Mouse (Mus musculus) thymus, adult 2 months (tissue): ENCODE measurements around the gene Fbxw7. TPM values are rescaled to one million over a fixed set of nuclear protein-coding genes. Genes with fewer than 3 reads are reported as not detected.

Source experiments
- DNase-seq: peaks from one replicate; pipeline ENCODE4 v3.0.0; 2021
- H3K27ac ChIP-seq: fragments of 200-500 bp; 2 replicates; pipeline ENCODE4 v1.5.1; 2012; ENCODE audit warnings: low read length, control low read depth; ENCODE audit not compliant: control insufficient read depth, insufficient read depth
- H3K27me3 ChIP-seq: fragments of 200-500 bp; 2 replicates; pipeline ENCODE4 v1.6.1; 2012; ENCODE audit warnings: mild to moderate bottlenecking, low read length, moderate library complexity, mixed read lengths; ENCODE audit not compliant: control insufficient read depth, insufficient read depth
- H3K36me3 ChIP-seq: fragments of 200-500 bp; 2 replicates; pipeline ENCODE4 v1.6.1; 2012; ENCODE audit warnings: mild to moderate bottlenecking, low read length, moderate library complexity; ENCODE audit not compliant: control insufficient read depth, insufficient read depth
- H3K4me1 ChIP-seq: fragments of 200-500 bp; replicated peaks from 2 replicates; pipeline ENCODE4 v1.6.1; 2012; ENCODE audit warnings: low read length; ENCODE audit not compliant: control insufficient read depth, insufficient read depth
- H3K4me3 ChIP-seq: fragments of 200-500 bp; 2 replicates; pipeline ENCODE4 v1.5.1; 2012; ENCODE audit warnings: mild to moderate bottlenecking, low read length, control low read depth, moderate library complexity; ENCODE audit not compliant: control insufficient read depth, insufficient read depth
- CTCF ChIP-seq: fragments of 200-500 bp; IDR thresholded peaks from 2 replicates; pipeline ENCODE4 v1.5.1; 2012; ENCODE audit warnings: mild to moderate bottlenecking, control low read depth, low read length, moderate library complexity, borderline replicate concordance; ENCODE audit not compliant: control insufficient read depth, poor library complexity, insufficient read depth; ENCODE audit errors: extremely low read depth
- POLR2A ChIP-seq: fragments of 200-500 bp; IDR thresholded peaks from 2 replicates; pipeline ENCODE4 v1.6.1; 2012; ENCODE audit warnings: mild to moderate bottlenecking, low read length, control low read depth, moderate library complexity; ENCODE audit not compliant: control insufficient read depth, poor library complexity, insufficient read depth; ENCODE audit errors: extremely low read depth
- WGBS: fragments of 180-500 bp; shearing (Covaris S2); methylation state at CpG from one replicate; pipeline ENCODE4 v1.1.7; 2018; 5-methylcytosine and 5-hydroxymethylcytosine counted together
- polyA plus RNA-seq: library from polyadenylated mRNA; depleted of rRNA; stranded (reverse); fragments of >200 nt; gene quantifications from 2 replicates; pipeline ENCODE4 v1.2.3, GENCODE M21; 2012

Fbxw7 gene
- polyA plus RNA-seq, 1 experiment = 8.3 TPM

DNA sequence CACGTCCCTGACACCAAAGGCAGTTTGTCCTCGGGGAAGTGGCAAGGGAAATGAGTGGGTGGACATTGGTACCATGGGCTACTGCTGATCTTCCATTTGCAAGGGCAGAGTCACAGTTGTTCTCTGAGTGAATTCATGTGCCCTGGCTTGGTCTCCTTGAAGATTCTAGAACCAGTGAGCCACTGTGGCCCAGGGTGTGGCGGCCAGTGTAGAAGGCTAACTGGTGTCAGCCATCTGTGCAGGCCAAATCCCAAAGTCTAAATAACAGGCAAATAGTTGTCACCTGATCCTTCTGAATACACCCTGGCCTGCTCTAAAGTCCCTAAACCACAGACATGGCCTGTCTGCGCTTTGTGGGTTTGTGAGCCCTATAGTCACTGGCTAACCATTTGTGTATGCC, 173.8 kb downstream of the Fbxw7 start:
- H3K4me1 ChIP-seq = no peaks in the 10 kb centered on the region
- H3K27me3 ChIP-seq = no peaks in the 10 kb centered on the region
- no peak for DNase-seq
- TF ChIP-seq POLR2A = no peak
- TF ChIP-seq CTCF = no peak
- 90% methylated on average over 4 of the region's 4 CpGs for WGBS
- H3K36me3 ChIP-seq = no peaks in the 10 kb centered on the region
- H3K4me3 ChIP-seq = no peak overlapping the region
- H3K27ac ChIP-seq = no peak overlapping the region

DNA sequence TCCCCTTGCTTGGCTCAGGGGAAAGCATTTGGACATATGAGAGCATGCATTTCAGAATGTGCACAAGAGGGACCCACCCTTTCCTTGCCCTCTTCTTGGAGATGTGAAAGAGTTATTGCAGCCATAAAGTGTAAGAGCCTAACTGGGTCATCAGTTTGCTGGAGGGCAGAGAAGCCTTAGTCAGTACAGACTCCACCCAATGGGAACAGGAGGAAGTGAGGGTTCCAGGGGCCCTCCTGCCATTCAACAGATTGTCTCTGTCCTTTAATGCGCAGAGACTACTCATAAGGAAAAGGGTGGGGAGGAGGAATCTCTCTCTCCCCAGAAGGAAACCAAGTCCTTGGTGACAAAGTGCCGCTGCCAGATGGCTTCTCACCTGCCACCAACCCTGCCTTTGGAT, 190.2 kb downstream of the Fbxw7 start:
- 100% methylated on average over 2 of the region's 2 CpGs for WGBS

DNA sequence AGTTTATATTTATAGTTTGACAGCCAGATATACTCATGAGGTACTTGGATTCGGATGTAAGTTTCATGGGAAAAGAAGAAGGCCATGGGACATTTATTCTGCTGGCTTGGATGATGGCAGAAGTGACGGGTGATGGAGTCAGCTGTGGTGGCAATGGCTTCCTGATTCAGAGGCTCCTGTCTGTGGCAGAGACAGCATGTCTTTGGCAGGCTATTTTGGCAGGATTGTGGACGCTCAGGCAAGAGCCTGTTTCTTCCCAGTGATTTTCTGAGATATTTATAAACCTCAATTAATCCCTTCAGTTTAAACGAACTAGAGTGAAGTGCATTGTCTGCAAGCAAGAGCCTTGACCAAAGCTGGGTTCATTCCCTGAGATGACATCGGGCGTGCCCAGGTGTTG, 197.8 kb downstream of the Fbxw7 start:
- Histone ChIP-seq H3K27ac (no peak overlapping the region), H3K36me3 (no peaks in the 10 kb centered on the region), H3K27me3 (no peaks in the 10 kb centered on the region), H3K4me3 (no peak overlapping the region), H3K4me1 (no peaks in the 10 kb centered on the region)
- DNase-seq = no peak
- TF ChIP-seq POLR2A (no peak), CTCF (no peak)
- 91% methylated on average over 6 of the region's 6 CpGs for WGBS

More for the DNA sequence above, 190.2 kb downstream of the Fbxw7 start:
- Histone ChIP-seq H3K36me3 (no peaks in the 10 kb centered on the region), H3K4me1 (no peaks in the 10 kb centered on the region), H3K4me3 (no peak overlapping the region), H3K27ac (no peak overlapping the region), H3K27me3 (no peaks in the 10 kb centered on the region)
- no peak for TF ChIP-seq POLR2A
- no peak for TF ChIP-seq CTCF
- DNase-seq = no peak

DNA sequence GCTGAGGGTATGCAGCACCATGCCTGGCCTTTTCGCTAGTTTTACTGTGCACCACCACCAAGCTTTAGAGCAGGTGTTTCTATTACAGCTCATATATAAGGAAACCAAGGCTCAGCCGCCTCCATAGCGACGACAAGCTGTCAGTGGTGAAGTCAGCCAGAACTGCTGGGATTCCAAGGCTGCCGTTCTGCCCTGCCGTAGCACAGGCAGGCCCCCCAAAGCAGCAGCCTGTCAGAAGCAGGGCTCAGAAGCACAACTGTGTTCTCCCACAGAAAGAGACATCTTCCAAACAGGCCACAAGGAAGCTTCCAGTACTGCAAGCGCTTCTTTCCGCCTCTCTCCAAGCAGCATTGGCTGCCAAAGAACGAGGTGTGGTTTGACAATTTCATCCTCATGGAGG, 200.6 kb downstream of the Fbxw7 start:
- no peaks in the 10 kb centered on the region for H3K36me3 ChIP-seq
- 91% methylated on average over 9 of the region's 9 CpGs for WGBS
- H3K27ac ChIP-seq = no peak overlapping the region
- H3K4me1 ChIP-seq = no peaks in the 10 kb centered on the region
- no peak overlapping the region for H3K4me3 ChIP-seq
- no peak for DNase-seq
- H3K27me3 ChIP-seq = no peaks in the 10 kb centered on the region
- no peak for TF ChIP-seq CTCF
- no peak for TF ChIP-seq POLR2A

DNA sequence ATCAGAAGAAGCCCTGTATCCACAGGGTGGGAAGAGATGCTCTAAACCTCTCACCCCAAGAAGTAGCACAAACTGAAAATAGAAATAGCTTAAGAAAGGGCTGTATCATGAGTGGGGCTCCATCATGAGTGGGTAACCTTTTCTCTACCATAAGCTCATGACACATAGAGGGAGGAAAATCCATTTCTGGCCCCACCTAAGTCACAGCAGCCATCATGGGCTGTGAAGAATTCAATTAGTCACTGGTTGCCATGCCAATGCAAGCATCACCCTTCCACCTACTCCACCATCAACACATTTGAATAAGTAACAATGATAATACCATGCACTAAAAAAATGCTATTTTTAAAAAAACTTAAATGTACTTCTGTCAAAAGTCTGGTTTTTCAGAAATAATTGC, 205.1 kb downstream of the Fbxw7 start:
- Histone ChIP-seq H3K36me3 (no peaks in the 10 kb centered on the region), H3K27me3 (no peaks in the 10 kb centered on the region), H3K4me3 (no peak overlapping the region), H3K27ac (no peak overlapping the region), H3K4me1 (no peaks in the 10 kb centered on the region)
- TF ChIP-seq POLR2A = no peak
- TF ChIP-seq CTCF = no peak
- no peak for DNase-seq

DNA sequence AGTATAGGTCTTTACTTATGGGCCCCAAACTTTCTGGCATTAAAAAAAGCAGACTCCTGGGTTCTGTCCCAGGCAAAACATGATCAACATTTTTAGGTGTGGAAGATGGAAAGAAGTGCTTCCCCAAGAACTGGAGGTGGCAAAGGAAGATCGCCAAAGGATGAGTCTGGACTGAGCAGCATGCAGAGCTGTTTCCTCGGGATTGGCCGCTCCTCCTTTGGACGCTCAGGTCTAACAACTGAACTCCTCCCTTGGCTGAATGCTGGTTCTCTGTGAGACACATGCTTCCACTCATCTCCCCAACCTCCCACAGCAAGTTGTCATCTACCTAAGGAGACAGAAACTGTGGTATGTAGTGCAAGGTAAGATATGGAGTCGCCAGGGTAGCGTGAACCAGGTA, 206.7 kb downstream of the Fbxw7 start:
- no peaks in the 10 kb centered on the region for H3K36me3 ChIP-seq
- no peak overlapping the region for H3K4me3 ChIP-seq
- WGBS = 98% methylated on average over 6 of the region's 6 CpGs
- no peak overlapping the region for H3K27ac ChIP-seq
- no peaks in the 10 kb centered on the region for H3K27me3 ChIP-seq
- TF ChIP-seq CTCF (no peak), POLR2A (no peak)
- DNase-seq = no peak
- no peaks in the 10 kb centered on the region for H3K4me1 ChIP-seq

DNA sequence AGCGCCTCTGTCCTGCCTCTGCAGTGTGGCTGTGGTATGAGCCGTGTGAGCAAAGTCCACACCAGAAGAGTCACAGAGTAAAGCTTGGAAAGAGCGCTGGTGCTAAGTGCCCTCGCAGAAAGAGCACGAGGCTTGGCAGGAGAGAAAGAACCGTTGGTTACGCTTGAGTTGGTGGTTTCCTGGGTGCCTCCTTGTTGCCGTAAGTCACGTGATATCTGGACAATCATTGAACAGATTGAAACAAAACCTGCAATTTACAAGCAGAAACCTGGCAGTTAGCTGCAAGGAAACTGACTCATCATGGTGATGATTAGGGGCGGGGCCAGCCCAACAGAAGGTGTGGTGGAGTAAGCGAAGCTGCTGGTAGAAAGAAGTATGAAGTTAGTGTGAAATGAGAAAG, 207.7 kb downstream of the Fbxw7 start:
- TF ChIP-seq CTCF = no peak
- no peak for TF ChIP-seq POLR2A
- WGBS = 38% methylated on average over 11 of the region's 11 CpGs
- H3K36me3 ChIP-seq = no peaks in the 10 kb centered on the region
- no peak overlapping the region for H3K4me3 ChIP-seq
- H3K27me3 ChIP-seq = no peaks in the 10 kb centered on the region
- H3K27ac ChIP-seq = no peak overlapping the region
- DNase-seq = no peak
- no peaks in the 10 kb centered on the region for H3K4me1 ChIP-seq
